Mouse (Mus musculus): ENCODE data around the gene Prpf3.
"Not testable (repeated sequence)": the region's sequence is repeated elsewhere in the genome, so short reads cannot be mapped to it uniquely, and the experiment has no call there.

The Prpf3 gene

GRCm38 (mm10) chr3:95879063-95879462, 23.4 kb upstream of the Prpf3 start:
- DNase-seq, result no peak

DNA sequence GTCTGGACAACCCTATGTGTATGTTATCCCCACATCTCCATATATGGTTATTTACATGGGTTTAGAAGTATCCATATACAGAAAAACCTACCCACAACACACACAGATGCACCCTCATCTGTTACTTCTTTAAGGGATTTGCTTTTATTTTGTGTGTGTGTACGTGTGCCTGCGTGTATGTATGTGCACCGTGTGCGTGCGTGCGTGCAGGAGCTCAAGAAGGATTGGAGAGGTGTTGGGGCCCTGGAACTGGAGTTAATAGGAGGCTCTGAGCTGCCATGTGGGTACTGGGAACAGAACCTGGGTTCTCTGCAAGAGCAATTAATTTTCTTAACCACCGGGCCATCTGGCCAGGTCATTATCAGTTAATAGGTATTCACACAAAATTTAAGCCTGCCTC, 16.4 kb upstream of the Prpf3 start:
- DNase-seq, result no peak

- peak; percentile 81 for DNase-seq
Measured at GRCm38 (mm10) chr3:95871392-95871867, 15.7 kb upstream of the Prpf3 start, which contains the start of gene Mrps21. Gene Mrps21 (minus strand): TSS chr3:95871519.

DNA sequence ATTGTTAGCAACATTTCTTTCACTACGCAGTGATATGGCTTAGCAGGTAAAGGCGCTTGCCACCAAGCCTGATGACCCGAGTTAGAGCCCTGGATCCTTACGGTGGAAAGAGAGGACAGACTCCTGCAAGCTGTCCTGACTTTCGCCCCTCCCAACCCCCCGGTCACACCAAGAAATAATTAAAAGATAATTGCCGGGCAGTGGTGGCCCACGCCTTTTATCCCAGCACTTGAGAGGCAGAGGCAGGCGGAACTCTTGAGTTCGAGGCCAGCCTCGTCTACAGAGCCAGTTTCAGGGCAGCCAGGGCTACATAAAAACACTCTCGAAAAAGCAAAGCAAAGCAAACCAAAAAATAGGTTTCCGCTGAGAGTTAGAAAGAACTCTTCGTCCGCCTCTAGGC, 15.3 kb upstream of the Prpf3 start:
- no peak for DNase-seq

GRCm38 (mm10) chr3:95867408-95867807, 11.7 kb upstream of the Prpf3 start:
- DNase-seq, result no peak

GRCm38 (mm10) chr3:95866071-95866470, 10.4 kb upstream of the Prpf3 start:
- DNase-seq, result no peak

DNA sequence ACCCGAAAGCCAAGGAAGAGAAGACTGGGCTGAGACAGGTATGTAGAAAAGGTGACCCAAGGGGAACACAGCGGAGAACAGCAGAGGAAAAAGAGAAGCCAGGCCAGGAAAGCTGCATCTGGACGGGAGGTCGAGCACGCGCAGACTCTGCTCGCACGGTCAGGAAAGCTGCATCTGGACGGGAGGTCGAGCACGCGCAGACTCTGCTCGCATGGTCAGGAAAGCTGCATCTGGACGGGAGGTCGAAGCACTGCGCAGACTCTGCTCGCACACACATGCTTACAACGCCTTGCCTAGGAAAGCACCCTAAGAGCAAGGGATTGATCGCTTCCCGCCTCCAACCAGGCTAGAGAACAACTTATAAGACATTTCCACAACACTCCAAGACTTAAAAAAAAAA, 9.9 kb upstream of the Prpf3 start:
- no peak for DNase-seq

DNA sequence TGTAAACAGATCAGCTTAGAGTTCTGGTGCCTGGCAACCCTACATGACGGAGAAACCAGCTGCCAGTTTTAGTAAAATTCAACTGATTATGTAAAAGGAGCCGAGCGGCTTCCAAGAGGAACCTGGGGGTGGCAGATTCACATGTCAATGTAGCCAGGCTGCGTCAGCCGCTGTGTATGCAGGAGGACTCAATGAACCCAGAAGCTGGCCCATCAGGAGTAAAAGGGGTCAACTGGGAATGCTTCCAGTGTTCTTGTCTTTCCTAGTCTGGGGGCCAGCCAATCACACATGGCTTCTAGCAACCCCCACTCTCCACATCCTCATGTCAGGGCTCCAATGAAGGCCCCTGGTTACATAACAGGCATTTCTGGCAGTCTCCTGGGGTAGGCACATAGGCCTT, 9.4 kb upstream of the Prpf3 start:
- peak; percentile 47 for DNase-seq

DNA sequence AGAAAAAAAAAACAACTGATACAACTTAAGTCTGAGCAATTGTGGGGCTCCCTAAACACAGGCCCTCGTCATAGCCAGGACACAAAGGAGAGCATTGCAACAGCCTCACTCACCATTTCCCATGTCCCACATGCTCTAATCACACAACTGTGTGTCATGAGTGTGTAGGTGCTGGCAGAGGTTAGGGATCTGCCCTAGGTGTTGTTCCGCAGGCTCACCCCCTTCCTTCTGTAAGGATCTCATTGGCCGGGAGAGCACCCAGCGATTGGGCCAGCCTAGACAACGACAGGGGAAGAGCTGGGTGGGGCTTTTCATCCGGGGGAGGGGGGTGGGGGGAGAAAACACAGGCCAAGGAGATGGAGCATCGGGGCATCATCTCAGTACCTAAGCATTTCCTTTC, 7.9 kb upstream of the Prpf3 start:
- no peak for DNase-seq

DNA sequence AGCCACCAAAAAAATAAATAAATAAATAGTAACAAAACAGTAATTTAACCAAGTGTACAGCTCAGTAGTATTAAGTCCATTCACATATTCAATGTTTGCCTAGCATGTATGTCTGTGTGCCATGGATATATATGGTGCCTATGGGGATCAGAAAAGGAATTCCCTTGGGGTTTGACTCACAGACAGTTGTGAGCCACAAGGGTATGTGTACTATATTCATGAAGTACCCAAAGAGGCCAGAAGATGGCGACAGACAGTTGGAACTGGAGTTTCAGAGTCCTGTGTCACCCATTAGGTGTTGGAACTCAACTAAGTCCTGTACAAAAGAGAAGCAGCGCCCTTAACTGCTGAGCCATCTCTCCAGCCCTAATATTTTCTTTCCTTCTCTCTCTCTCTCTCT, 6.1 kb upstream of the Prpf3 start:
- peak; percentile 41 for DNase-seq

DNA sequence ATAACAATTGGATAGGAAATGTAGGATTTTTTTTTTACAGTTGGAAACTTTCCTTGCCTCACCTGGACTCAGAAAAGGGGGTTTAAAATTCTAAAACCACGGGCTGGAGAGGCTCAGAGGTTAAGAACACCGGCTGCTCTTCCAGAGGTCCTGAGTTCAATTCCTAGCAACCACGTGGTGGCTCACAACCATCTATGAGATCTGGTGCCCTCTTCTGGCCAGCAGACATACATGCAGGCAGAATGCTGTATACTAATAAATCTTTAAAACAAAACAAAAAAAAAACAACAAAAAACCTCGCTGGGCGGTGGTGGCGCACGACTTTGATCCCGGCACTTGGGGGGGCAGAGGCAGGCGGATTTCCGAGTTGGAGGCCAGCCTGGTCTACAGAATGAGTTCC, 5.5 kb upstream of the Prpf3 start:
- no peak for DNase-seq

GRCm38 (mm10) chr3:95860323-95860722, 4.6 kb upstream of the Prpf3 start:
- no peak for DNase-seq

DNA sequence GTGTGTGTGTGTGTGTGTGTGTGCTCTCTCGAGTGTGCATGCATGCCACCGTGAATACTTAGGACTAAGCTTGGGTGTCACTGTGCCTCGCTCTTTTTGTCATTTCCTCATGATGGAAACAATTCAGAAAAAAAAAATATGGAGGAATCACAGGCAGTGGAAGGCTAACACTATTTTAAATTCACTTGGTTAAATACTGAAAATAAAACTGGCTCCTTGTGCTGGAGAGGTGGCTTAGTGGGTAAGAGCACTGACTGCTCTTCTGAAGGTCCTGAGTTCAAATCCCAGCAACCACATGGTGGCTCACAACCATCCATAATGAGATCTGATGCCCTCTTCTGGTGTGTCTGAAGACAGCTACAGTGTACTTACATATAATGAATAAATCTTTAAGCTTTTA, 2.6 kb upstream of the Prpf3 start:
- not testable (repeated sequence) for DNase-seq

DNA sequence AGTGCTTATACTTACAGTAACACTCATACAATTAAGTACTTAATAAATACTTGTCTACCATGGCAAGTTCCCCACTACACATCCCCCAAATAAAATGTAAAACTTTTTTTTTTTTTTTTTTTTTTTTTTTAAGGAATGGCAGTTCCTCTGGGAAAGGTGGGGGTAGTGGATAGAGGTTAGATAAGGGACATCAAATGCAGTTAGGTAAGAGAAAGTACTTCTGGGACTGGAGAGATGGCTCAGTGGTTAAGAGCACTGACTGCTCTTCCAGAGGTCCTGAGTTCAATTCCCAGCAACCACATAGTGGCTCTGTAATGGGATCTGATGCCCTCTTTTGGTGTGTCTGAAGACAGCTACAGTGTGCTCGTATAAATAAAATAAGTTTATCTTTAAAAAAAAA, 1.4 kb upstream of the Prpf3 start:
- DNase-seq, result not testable (repeated sequence)

- DNase-seq, result no peak
Measured at GRCm38 (mm10) chr3:95856115-95856514, 430 bp upstream of the Prpf3 start.

DNA sequence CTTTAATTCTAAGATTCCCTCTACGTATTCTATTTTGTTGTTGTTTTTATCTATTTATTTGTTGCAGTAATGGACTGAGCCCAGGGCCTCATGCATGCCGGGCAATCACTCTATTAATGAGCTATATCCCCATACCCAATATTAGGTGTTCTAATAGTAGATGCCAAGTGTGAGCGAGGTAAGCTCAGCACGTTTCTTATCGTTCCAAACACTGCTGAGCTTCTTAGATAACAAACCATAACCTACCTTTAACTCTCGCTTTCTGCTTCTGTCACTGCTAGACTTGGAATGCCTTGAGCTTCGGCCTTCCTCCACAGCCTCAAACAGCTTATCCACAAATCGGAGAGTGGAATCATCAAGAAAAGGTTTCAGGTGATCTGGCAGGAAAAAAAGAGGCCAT, 4.4 kb downstream of the Prpf3 start:
- no peak for DNase-seq

- DNase-seq, result no peak
Measured at GRCm38 (mm10) chr3:95850611-95851010, 5.1 kb downstream of the Prpf3 start.

DNA sequence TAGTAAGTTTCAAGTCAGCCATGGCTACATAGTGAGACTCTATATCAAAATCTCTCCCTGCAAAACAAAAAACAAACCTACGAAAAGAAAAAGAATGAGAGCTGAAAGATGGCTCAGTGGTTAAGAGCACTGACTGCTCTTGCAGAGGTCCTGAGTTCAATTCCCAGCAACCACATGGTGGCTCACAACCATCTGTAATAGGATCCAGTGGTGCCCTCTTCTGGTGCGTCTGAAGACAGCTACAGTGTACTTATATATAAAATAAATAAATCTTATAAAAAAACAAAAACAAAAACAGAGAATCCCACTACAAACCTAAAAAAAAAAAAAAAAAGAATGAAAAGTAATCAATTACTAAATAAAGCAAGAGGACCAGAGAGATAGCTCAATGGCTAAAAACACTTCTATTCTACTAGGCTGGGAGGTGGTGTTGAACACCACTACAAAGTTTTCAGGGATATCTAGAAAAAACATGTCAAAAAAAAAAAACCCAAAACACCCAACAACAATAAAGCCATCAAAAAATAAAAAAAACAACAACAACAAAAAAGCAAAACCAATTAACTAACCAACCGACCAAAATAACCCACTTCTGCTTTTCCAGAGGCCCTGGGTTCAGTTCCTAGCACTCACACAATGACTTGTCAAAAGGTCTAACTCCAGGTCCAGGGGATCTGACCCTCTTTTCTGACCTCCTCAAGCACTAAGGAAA, 13.0 kb downstream of the Prpf3 start:
- no peak for DNase-seq

DNA sequence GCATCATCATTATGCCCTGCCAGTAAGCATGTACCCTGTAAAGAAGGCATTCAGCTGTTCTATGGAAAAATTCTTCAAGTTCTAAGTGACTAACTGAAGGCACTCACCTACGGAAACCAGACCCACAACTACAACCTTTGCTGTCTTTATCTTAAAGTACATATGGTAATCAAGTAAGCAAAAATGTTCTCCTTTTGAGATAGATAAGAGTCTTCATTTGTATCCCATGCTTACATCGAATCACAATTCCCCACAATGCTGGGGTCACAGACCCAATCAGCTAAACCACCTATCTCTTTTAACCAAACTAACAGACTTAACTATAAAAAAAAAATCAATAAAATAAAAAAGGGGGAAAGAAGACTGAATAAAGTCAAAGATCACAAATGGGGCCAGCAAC, 16.4 kb downstream of the Prpf3 start:
- no peak for DNase-seq

GRCm38 (mm10) chr3:95829053-95829452, 26.6 kb downstream of the Prpf3 start:
- DNase-seq, result no peak

DNA sequence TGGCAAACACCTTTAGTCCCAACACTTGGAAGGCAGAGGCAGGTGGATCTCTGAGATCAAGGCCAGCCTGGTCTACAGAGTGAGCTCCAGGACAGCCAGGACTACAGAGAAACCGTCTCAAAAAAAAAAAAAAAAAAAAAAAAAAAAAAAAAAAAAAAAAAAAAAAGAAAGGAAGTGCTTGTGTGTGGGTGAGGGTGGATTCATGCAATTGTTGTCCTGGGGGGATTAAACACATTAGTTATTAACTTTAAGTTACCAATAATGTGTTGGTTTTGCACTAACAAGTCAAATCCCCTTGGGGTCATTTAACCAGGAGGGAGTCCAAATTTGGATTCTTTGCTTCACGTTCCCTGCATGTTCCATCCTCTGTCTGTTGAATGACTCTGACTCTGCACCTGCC, 29.4 kb downstream of the Prpf3 start:
- DNase-seq, result no peak

DNA sequence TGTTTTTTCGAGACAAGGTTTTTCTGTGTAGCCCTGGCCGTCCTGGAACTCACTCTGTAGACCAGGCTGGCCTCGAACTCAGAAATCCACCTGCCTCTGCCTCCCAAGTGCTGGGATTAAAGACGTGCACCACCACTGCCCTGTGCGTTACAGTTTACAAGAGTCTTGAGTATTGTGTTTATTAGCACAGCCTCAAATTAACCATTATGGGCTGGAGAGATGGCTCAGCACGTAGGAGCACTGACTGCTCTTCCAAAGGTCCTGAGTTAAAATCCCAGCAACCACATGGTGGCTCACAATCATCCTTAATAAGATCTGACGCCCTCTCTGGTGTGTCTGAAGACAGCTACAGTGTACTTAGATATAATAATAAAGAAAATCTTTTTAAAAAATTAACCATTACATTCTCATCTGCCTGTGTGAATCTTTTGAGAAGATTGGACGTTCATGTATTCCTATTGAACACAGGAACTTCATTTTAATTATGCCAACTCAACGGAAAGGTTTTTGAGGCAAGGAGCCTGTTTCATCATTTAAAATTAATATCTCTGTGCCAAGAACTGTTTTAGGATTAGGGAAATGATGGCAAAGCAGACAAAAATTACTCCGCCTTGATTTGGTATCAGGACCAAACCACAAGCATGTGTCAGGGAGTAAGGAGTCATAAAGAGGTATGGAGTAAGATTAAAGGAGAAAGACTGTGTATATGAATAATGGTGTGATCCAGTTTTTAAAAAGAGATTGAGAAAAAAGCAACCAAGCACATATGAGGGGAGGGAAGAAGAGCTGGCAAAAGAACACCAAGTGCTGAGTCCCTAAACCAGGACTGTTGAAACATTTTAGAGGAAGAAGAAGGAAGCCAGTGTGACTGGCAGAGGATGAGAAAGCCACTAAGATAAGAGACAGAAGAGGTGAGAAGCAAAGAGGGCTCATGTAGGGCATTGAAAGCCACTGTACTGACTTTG, 35.4 kb downstream of the Prpf3 start:
- DNase-seq, result no peak

DNA sequence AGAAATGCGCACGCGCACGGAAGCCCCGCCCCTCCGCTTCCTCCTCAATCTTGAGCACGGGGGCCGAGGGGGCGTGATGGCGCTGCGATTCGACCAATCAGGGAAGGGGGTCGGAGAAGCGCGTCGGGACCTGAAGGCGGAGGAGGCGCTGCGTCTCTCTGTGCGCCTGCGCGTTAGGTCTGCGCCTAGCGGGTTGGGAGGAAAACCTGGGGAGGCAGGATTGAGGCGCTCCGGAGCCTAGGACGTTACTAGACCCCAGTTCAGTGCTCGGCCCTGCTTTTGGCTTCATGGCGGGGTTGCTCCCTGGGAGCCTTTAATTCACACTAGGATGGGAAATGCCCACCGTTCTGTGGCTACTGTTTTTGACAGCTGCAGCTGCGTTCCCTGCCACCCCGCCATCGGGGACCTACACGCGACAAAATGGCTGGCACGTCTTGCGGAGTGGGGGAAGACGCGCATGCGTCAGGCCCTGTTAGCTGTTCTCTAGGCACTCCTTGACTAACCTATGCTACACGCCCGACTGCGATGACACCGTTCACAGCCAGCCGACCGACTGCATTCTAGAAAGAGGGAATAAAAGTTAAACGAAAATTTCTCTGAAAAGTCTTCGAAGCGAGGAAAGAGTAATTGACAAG, 36.2 kb downstream of the Prpf3 start:
- DNase-seq, result peak; percentile 100

Measured in right cerebral cortex, postnatal 14 days (tissue).